Mouse (Mus musculus) spleen, adult 18-20 months (tissue): ENCODE results near the gene Adgre5.

Experiments used
- DNase-seq, 2 experiments: peaks; one replicate each; pipeline ENCODE4 v3.0.0; 2022; ENCODE audit warnings: mixed read lengths in 2 of 2

Adgre5 gene

GRCm38 (mm10) chr8:83749265-83749664 is 8.1 kb upstream of the Adgre5 start:
- peak in 1 of 2 experiments; percentile 40 for DNase-seq

DNA sequence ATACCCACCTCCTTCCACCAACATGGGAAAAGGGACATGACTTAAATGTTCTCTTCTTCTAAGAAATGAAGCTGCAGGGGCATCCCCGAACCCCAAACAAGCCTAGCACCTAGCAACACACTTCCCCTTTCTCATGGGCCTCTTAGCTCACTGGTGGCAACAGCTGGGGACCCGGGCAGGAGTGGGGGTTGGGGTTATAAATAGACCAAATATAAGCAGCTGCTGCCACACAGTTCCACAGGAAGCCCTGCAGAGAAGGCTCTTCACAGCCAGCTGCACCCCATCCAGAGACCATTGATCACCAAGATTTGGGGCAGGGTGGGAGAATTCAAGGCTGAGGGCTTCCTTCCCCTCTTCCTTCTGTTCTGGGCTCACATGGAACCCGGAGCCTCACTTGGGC is 7.6 kb upstream of the Adgre5 start:
- DNase-seq = peak; percentile 69 to 83

DNA sequence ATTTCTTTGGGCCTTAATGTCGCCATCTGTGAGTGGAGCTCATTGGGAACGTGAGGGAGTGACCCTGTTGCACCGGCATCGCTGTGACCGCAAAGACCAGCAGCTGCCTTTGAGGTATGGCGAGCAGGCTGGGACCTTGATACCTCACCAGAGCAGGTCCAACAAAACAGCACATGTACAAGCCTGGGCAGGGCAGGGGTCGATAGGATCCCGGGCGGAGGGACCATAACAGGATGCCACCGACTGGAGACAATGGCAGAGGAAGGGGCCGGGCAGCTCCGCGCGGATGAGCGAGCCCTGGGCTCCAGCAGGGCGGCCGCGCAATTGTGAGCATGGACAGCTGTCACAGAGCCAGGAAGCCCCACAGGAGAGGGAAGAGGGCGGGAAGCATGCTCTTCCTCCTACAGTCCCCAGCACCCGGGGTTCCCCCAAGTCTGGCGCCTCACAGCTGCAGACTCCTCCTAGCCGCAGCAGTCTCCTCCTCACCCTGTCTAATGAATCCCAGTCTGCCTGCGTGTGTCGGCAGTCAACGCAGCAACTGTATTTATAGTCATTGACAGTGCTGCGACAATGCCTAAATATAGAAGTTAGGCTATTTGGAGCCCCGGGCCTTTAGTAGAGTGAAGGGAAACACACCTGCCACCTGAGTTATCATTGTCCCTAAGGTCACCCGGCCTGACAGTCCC is 6.7 kb upstream of the Adgre5 start:
- DNase-seq = peak; percentile 66 to 68

DNA sequence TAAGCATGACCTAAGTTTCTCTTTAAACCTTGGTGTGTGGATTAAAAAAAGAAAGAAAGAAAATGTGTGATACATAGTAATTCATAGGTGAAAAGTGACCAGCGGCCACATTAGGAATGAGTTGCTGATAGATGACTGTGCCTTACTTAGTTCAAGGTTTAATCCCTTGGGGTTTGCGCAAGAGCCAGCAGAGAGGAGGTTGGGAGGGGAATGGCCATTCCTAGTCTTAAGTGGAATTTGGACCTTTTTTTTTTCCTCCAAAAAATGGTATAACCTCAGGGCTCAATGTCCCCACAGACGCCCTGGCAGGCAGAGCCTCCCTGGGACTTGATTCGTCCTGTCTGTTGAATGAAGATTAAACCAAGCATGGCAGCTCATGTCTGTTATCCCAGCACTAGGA is 2.9 kb upstream of the Adgre5 start:
- DNase-seq = no peak

- no peak for DNase-seq
Observed at GRCm38 (mm10) chr8:83742968-83743367, 1.8 kb upstream of the Adgre5 start.

- DNase-seq = peak; percentile 47 to 48
Observed at GRCm38 (mm10) chr8:83741849-83742655, 926 bp upstream of the Adgre5 start.

- DNase-seq = peak in 1 of 2 experiments; percentile 35
Observed at GRCm38 (mm10) chr8:83740586-83740975, 545 bp downstream of the Adgre5 start.

DNA sequence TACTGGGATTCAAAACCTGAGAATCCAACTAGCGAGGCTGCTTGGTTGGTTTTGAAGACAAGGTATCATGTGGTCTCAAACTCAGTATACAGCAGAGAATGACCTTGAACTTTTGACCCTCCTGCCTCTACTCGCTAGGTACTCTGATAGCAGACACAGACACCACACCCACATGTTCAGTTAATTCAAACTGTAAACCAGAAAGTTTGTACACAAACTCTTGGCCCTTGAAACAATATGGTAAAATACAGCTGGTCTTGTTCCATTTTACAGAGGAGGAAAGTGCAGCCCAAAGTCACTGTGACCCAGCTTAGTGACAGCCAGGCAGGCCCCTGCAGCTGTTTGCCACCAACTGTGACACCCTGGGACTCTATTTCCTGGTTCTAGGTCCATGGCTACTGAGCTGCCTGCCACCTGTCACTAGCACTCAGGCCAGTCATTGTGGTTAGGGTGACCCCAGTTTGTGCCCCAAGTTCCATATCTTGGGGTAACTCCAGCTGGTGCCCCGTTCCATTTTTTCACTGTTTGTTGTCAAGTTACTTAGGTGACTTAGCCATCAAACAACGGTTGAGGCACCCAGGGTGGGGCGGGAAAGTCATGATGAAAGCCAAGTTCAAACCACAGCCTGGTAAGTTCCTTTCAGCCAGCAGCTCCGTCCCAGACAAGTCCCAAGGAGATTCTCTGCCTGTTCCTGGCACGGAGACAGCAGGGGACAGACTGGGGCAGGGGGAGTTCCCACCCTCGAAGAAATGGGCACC is 1.2 kb downstream of the Adgre5 start:
- DNase-seq = peak; percentile 37 to 62

GRCm38 (mm10) chr8:83738949-83739710 is 2.0 kb downstream of the Adgre5 start:
- no peak for DNase-seq

GRCm38 (mm10) chr8:83737852-83738562 is 3.1 kb downstream of the Adgre5 start:
- DNase-seq = peak in 1 of 2 experiments; percentile 45

- DNase-seq = no peak
Observed at GRCm38 (mm10) chr8:83737346-83737745, 3.8 kb downstream of the Adgre5 start.

DNA sequence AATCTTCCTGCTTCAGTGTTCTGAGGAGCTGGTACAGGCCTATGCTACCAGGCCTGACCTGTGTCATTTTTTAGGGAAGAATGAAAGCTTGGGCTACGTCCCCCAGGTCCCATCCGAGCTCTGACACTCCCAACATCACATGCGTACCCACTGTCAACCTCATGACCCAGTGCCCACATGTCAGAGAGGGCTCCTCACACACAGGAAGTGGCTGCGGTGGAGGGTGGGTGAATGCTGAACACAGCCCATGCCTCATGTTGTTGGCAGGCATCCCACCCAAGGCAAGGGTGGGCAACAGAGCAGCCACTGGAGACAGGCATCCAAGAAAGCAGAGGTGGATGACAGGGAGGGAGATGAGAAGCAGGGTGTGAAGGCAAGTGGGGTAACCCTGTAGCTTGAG is 4.4 kb downstream of the Adgre5 start:
- peak; percentile 52 to 62 for DNase-seq

DNA sequence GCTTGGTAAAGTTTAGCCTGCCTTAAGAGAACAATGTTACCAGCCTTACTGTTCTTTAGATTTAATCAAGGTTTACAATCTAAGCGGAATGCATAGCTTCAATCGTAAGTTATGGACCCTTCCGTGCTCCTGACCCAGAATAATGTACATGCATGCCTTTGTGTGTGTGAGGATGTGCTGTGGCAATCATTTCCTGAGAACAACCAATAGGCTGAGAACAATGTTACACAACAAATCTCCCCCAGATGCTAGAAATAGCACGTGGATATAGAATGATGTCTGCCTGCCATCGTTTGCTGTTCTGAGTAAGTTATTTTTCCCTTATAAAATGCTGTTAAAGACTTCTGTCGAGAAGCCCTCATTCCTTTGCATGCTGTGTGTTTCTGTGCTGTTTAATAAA is 8.2 kb downstream of the Adgre5 start:
- no peak for DNase-seq

GRCm38 (mm10) chr8:83731906-83732305 is 9.2 kb downstream of the Adgre5 start:
- no peak for DNase-seq

DNA sequence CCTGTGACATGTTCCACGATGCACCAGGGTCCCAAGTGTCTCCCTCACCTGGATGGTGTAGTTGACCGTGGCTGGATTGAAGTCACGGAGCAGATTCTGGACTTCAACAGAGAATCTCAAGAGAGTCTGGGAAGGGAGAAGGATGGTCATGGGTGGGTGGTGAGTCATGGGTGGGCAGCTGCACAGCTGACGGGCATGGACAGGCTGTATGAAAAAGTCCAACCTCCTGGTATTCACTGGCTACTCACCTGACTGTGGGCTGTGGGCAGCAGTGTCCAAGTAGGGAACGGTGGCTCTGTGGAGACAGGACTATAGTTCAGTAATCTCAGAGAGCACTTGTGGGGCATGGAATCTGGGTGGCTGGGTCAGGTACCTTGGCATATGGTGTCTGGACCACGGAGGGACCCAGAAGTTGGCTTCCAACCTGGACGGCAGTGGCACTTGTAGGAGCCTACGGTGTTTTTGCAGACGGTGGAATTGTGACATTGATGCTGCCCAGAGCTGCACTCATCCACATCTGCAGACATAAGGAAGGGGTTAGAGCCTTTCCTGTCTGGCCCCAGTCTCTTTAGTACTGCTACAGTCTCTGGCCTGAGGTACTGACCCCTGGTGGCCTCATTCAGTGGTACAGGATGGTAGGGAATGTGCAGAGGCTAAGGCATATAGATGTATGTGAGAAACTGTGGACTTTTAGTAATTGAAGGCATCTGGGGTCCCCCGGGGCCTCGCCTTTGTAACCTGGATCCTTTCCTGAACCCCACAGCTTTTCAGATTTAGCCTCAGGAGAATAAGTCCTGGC is 11.9 kb downstream of the Adgre5 start:
- peak in 1 of 2 experiments; percentile 53 for DNase-seq

GRCm38 (mm10) chr8:83725521-83726102 is 15.5 kb downstream of the Adgre5 start:
- no peak for DNase-seq

- peak; percentile 66 to 78 for DNase-seq
Observed at GRCm38 (mm10) chr8:83724697-83725482, 16.2 kb downstream of the Adgre5 start.

- no peak for DNase-seq
Observed at GRCm38 (mm10) chr8:83723447-83724083, 17.6 kb downstream of the Adgre5 start.

GRCm38 (mm10) chr8:83722631-83723030 is 18.5 kb downstream of the Adgre5 start:
- no peak for DNase-seq
